Mouse (Mus musculus): ENCODE data around the gene Rps3a1. TPM values are rescaled to one million over a fixed set of nuclear protein-coding genes. Genes with fewer than 3 reads are reported as not detected.

Rps3a1 gene
- total RNA-seq (2014; rRNA removed) (646 and 675 TPM in 2 replicates), polyA plus RNA-seq (2012; rRNA removed) (94.6 and 104 TPM in 2 replicates)

- under 1% methylated on average over 63 of the region's 77 CpGs for WGBS
Measured at GRCm38 (mm10) chr3:86142263-86142933, at the start of gene Rps3a1. Rps3a1 (minus strand) TSS chr3:86142702.

DNA sequence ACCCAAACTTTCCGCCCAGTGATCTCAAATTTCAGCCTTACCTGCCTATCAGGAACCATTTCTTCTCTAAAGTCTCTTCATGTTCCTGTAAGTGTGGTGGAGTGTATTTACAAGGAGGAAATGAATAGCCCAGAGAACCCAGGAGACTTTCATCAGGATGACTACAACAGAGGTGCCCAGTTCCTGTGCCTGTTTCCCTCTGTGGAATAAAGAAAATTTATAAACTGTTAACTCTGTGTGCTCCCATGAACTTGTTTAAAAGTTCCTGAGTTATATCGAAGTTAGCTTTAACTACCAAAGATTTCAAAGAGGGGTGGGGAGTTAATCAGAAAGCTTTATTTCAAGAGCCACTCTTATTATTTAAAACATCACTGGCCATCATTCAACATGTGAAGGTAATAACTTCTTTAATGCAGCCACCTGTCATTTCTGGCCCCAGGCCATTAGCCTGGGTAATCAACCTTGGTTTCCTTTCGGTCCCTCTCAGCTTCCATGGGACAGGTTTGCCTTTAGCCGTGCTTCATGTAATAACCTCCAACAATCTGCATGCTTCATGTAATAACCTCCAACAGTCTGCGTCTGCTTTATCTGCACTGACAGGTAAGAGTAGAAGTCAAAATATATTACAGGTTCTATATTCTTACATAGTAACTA, 45.4 kb upstream of the Rps3a1 start:
- no peaks in the 10 kb centered on the region for H3K4me1 ChIP-seq (ENCODE audit: control insufficient read depth, insufficient read depth, low read length)
- H3K27me3 ChIP-seq (ENCODE audit: control insufficient read depth, insufficient read depth, low read length) = no peaks in the 10 kb centered on the region
- DNase-seq (ENCODE audit: extremely low read depth, low read depth, low spot score) = no peak
- H3K79me2 ChIP-seq (ENCODE audit: control insufficient read depth, insufficient read depth, low read length) = no peaks in the 10 kb centered on the region
- no peaks in the 10 kb centered on the region for H3K36me3 ChIP-seq (ENCODE audit: control insufficient read depth, insufficient read depth, low read length)
- no peak overlapping the region for H3K4me3 ChIP-seq (ENCODE audit: insufficient read depth, low read depth, low read length)
- H3K9ac ChIP-seq (ENCODE audit: low read depth, low read length) = no peak overlapping the region
- TF ChIP-seq POLR2A (IDR thresholded peaks at IDR 0.05; ENCODE audit: extremely low read depth, insufficient read depth, low read length) (no peak), CTCF (IDR thresholded peaks at IDR 0.05; ENCODE audit: low read depth, low read length) (no peak)
- 87% methylated on average over 5 of the region's 5 CpGs for WGBS
- H3K27ac ChIP-seq (replicated peaks; ENCODE audit: insufficient read depth, low read depth, low read length) = no peak overlapping the region

More at GRCm38 (mm10) chr3:86142263-86142933, at the start of gene Rps3a1:
- peak; percentile 78; the same call in 1 of the 2 replicates for TF ChIP-seq POLR2A (IDR thresholded peaks at IDR 0.05; ENCODE audit: extremely low read depth, insufficient read depth, low read length)
- peak; percentile 95 for TF ChIP-seq CTCF (IDR thresholded peaks at IDR 0.05; ENCODE audit: low read depth, low read length)
- Histone ChIP-seq H3K4me3 (ENCODE audit: insufficient read depth, low read depth, low read length) (peak within 1 kb of the TSS; percentile 92), H3K79me2 (ENCODE audit: control insufficient read depth, insufficient read depth, low read length) (peaks cover 10% of the 10 kb centered on the region; the same call in 1 of the 2 replicates), H3K27me3 (ENCODE audit: control insufficient read depth, insufficient read depth, low read length) (no peaks in the 10 kb centered on the region), H3K27ac (replicated peaks; ENCODE audit: insufficient read depth, low read depth, low read length) (peak within 1 kb of the TSS; percentile 35), H3K4me1 (ENCODE audit: control insufficient read depth, insufficient read depth, low read length) (peaks cover 3% of the 10 kb centered on the region; the same call in 1 of the 2 replicates), H3K36me3 (ENCODE audit: control insufficient read depth, insufficient read depth, low read length) (peaks cover 30% of the 10 kb centered on the region), H3K9ac (ENCODE audit: low read depth, low read length) (peak within 1 kb of the TSS; percentile 95)
- DNase-seq (ENCODE audit: extremely low read depth, low read depth, low spot score) = peak; percentile 86

DNA sequence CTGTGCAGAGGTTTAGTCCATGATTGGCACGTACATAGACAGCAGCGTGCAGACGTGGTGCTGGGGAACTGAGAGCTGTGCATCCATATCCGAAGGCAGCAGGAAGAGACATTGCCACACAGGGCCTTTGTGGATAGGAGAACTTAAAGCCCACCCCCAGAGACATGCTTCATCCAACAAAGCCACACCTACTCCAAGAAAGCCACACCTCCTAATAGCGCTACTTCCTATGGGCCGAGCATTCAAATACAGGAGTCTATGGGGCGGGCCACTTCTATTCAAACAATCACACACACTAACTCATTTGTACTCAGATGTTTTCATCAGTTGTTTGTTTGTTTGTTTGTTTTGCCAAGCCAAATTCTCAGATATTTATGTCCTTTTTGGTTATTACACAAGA, 42.0 kb upstream of the Rps3a1 start:
- H3K27ac ChIP-seq (replicated peaks; ENCODE audit: insufficient read depth, low read depth, low read length) = no peak overlapping the region
- H3K36me3 ChIP-seq (ENCODE audit: control insufficient read depth, insufficient read depth, low read length) = no peaks in the 10 kb centered on the region
- TF ChIP-seq CTCF (IDR thresholded peaks at IDR 0.05; ENCODE audit: low read depth, low read length) = no peak
- TF ChIP-seq POLR2A (IDR thresholded peaks at IDR 0.05; ENCODE audit: extremely low read depth, insufficient read depth, low read length) = no peak
- no peaks in the 10 kb centered on the region for H3K27me3 ChIP-seq (ENCODE audit: control insufficient read depth, insufficient read depth, low read length)
- no peaks in the 10 kb centered on the region for H3K79me2 ChIP-seq (ENCODE audit: control insufficient read depth, insufficient read depth, low read length)
- H3K4me3 ChIP-seq (ENCODE audit: insufficient read depth, low read depth, low read length) = no peak overlapping the region
- DNase-seq (ENCODE audit: extremely low read depth, low read depth, low spot score) = no peak
- H3K9ac ChIP-seq (ENCODE audit: low read depth, low read length) = no peak overlapping the region
- 90% methylated on average over 7 of the region's 7 CpGs for WGBS
- no peaks in the 10 kb centered on the region for H3K4me1 ChIP-seq (ENCODE audit: control insufficient read depth, insufficient read depth, low read length)

DNA sequence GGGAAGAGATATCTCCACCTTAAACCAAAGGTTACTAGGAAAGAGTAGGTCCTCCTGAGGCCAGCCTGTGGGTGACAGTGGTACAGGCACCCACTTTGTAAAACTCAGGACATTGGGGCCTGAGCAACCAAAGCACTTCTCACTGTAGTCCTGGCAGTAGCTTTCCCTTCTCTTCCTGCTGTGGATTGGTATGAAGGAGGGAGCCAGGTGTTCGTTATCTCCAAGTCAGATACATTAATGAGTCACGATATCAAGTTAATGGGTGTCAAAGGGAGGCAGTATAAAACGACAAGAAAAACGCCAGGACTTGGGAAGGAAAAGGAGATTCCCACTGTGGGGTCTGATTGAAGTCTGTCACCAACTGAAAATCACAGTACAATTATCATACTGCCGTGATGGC, 38.6 kb upstream of the Rps3a1 start:
- H3K4me1 ChIP-seq (ENCODE audit: control insufficient read depth, insufficient read depth, low read length) = no peaks in the 10 kb centered on the region
- H3K4me3 ChIP-seq (ENCODE audit: insufficient read depth, low read depth, low read length) = no peak overlapping the region
- H3K9ac ChIP-seq (ENCODE audit: low read depth, low read length) = no peak overlapping the region
- H3K36me3 ChIP-seq (ENCODE audit: control insufficient read depth, insufficient read depth, low read length) = no peaks in the 10 kb centered on the region
- no peak overlapping the region for H3K27ac ChIP-seq (replicated peaks; ENCODE audit: insufficient read depth, low read depth, low read length)
- 76% methylated on average over 5 of the region's 5 CpGs for WGBS
- no peak for DNase-seq (ENCODE audit: extremely low read depth, low read depth, low spot score)
- no peaks in the 10 kb centered on the region for H3K79me2 ChIP-seq (ENCODE audit: control insufficient read depth, insufficient read depth, low read length)
- H3K27me3 ChIP-seq (ENCODE audit: control insufficient read depth, insufficient read depth, low read length) = no peaks in the 10 kb centered on the region
- TF ChIP-seq POLR2A (IDR thresholded peaks at IDR 0.05; ENCODE audit: extremely low read depth, insufficient read depth, low read length) (no peak), CTCF (IDR thresholded peaks at IDR 0.05; ENCODE audit: low read depth, low read length) (no peak)

- H3K27ac ChIP-seq (replicated peaks; ENCODE audit: insufficient read depth, low read depth, low read length) = no peak overlapping the region
- no peaks in the 10 kb centered on the region for H3K4me1 ChIP-seq (ENCODE audit: control insufficient read depth, insufficient read depth, low read length)
- no peaks in the 10 kb centered on the region for H3K27me3 ChIP-seq (ENCODE audit: control insufficient read depth, insufficient read depth, low read length)
- no peak overlapping the region for H3K9ac ChIP-seq (ENCODE audit: low read depth, low read length)
- H3K4me3 ChIP-seq (ENCODE audit: insufficient read depth, low read depth, low read length) = no peak overlapping the region
- H3K36me3 ChIP-seq (ENCODE audit: control insufficient read depth, insufficient read depth, low read length) = no peaks in the 10 kb centered on the region
- no peaks in the 10 kb centered on the region for H3K79me2 ChIP-seq (ENCODE audit: control insufficient read depth, insufficient read depth, low read length)
- 85% methylated on average over 7 of the region's 7 CpGs for WGBS
- no peak for TF ChIP-seq CTCF (IDR thresholded peaks at IDR 0.05; ENCODE audit: low read depth, low read length)
- TF ChIP-seq POLR2A (IDR thresholded peaks at IDR 0.05; ENCODE audit: extremely low read depth, insufficient read depth, low read length) = no peak
- no peak for DNase-seq (ENCODE audit: extremely low read depth, low read depth, low spot score)
Measured at GRCm38 (mm10) chr3:86179714-86180113, 37.2 kb upstream of the Rps3a1 start.

Data from liver, adult 2 months (tissue).